Mouse (Mus musculus) right cerebral cortex, postnatal 25 days (tissue): Measurements from ENCODE around the gene Fbln7.

Experiments
- DNase-seq: peaks from one replicate; pipeline ENCODE4 v3.0.0; 2022

Fbln7 gene

DNA sequence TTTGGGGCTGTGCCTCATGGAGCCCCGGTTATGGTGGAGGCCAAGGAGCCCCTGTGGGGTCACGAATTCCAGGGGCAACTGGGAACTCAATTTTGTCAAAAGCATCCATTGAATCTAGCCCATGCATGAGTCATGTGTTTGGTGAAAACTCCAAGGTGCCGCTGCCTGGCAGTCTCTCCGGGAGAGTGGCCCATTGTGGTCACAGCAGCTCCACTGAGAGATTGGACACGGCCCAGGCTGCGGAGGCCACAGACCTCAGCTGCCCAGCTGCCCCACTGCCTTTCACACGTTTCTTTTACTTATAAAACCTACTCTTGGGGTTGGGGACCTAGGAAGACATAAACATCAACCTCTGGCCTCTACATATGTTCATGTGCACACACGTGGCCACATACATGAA, 12.7 kb downstream of the Fbln7 start:
- no peak for DNase-seq

DNA sequence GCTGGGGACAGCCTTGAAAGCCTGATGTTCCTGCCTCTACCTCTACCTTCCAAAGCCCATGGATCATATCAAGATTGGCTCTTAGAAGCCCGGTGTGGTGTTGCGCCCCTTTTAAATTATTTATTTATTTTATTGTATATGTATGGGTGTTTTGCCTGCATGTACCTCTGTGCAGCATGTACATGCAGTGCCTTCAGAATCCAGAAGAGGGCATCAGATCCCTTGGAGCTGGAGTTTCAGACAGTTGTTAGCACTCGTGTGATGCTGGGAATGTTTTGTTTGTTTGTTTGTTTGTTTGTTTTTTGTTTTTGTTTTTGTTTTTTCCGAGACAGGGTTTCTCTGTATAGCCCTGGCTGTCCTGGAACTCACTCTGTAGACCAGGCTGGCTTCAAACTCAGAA, 18.5 kb downstream of the Fbln7 start:
- DNase-seq, result no peak

DNA sequence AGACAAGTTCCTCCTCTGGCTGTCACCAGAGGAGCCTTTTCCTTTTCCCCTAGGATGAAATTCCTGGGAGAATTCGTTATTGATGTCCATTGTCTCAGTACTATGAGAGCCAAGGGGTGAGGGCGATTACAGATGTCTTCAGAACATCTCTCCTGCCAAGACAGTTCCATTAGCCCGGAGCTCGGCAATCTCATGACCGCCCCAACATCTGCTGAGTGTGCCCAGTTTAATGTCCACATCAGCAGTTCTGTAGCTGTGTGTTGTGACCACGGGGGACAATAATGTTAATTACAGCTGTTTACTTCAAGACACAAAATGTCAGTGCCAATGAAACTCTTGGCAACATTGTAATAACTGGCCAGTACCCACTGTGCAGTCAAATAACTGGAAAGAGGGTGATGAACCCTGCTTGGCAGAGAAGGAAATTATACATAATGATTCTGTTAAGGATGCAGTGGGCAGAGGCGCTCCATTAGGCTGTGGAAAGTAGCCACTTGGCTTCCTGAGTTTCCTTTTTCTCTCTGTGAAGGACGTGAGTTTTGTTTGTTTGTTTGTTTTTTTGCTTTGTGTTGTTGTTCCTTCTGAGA, 22.5 kb downstream of the Fbln7 start:
- DNase-seq, result no peak

DNA sequence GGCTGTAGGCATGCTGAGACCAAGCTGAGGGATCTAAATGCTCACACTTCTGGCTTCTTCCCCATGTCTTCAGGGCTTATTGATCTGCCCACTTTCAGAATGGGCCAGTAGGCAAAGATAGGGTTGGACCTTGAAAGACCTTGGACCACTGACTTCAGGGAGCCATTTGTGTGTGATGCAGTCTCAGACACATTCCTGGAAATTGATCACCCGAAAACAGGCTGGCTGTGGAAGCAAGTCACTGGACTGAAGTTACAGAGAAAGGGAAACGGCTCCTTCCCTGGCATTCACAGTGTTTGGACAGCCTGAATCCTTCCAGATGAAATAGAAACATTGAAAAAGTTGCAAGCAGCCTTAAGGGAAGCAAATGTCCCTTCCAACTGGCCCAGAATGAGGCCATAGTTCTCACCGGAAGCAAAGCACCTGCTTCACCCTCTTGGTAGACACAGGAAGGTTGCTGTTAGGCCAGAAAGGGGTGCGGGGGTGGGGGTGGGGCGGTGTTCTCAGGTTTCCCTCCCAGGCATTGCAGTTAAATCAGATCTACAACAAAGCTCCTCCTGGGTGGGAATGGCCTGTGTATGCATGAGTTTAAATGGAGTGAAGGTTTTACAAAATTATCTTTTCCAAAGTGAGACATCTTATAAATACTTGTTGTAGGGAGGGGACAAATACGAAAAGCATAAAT, 25.2 kb downstream of the Fbln7 start:
- no peak for DNase-seq

DNA sequence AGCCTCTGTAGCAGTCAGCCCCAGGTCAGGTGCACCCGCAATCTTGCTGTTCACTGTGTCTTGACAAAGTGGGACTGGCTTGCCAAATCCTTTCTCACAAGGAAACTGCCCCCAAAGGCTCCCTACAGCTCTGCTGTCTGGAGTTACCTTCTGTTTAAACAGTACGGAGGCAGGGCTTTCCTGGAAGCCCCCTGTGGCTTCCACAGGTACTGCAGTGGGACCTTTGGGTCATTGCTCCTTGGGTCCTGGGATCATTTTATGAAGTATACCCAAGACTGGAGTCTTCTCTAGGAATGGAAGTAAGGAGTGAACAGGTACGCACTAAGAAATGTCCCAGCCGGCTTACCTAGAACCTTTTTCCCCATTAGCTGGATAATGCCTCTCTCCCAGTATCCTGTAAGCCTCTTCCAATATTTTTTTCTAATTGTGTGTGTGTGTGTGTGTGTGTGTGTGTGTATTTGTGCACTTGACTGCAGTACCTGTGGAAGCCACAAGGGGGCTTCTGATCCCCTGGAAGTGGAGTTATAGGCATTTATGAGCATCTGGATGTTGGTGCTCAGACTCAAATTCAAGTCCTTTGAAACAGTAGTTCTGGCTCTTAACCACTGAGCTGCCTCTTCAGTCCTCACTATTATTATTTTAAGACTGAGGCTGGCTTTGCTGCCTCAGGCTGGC, 28.0 kb downstream of the Fbln7 start:
- no peak for DNase-seq

DNA sequence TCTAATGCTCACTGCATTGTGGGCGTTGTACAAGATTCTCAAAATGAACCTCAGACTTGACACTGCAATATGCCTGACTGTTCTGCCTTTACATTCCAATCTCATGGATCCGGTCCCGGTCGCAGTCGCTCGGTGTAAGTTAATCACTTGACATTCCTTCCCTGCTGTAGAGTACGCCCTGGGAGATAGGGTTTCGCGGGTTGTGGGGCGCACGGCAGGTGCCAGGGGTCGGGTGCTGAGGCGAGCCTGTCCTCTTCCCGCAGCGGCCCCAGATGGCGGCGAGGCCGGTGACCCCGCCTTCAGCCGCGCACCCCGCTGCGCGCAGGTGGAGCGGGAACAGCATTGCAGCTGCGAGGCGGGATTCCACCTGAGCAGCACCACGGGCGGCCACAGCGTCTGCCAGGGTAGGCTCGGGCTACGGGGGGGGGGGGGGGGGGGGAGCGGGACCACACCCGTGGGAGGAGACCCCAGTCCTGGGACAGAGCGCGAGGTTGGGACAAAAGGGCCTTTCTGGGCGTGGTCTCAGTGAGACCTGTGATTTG, 29.5 kb downstream of the Fbln7 start:
- DNase-seq, result no peak

DNA sequence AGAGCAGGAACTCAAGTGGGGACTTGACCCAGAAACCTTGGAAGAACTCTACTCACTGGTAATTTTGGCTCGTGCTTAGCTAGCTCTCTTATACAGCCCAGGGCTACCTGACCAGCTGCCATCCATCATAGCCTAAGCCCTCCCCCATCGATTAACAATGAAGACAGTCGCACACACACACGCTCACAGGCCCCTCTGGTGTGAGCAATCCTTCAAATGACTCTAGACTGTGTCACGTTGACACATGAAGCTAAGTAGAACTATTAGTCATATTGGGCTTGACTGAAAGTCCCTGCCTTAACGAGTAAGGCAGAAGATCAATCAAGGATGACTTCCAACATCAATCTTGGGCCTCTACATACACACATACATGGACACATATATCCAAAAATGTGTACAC, 40.1 kb downstream of the Fbln7 start:
- no peak for DNase-seq

DNA sequence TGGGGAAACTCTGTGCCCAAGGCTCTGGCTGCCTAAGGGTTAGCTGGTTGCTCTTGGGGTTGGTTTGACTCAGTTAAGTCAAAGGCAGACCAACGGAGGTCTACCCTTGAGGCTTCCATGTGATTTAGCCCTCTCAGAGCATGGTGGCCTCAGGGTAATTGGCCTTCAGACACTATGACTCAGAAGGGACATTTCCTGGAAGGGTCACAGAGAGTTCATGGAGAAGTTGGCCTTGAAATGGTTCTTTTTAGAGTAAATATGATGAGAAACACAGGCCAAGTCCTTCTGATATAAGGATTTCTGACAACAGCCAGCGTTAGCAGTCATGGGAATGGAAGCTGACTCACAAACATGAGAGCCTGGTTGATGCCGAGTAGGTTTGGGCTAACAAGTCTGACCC, 40.9 kb downstream of the Fbln7 start:
- no peak for DNase-seq

DNA sequence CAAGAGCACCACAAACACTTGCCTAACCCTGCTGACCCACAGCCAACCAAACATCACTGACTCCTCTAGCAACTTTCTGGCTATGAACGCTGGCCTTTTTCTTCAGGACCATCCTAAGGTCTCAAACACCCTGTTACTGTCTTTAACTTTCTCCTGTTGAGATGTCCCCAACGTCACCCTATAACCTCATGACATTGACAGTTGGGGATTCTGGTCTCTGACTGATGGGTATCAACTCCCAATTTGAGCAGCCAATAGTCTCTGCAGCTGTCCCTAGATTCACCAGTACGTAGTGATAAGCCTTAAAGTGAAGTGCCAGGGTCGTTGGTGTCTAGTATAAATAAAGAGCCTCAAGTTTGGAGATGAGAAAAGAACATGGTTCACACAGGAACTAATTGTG, 52.2 kb downstream of the Fbln7 start:
- no peak for DNase-seq

DNA sequence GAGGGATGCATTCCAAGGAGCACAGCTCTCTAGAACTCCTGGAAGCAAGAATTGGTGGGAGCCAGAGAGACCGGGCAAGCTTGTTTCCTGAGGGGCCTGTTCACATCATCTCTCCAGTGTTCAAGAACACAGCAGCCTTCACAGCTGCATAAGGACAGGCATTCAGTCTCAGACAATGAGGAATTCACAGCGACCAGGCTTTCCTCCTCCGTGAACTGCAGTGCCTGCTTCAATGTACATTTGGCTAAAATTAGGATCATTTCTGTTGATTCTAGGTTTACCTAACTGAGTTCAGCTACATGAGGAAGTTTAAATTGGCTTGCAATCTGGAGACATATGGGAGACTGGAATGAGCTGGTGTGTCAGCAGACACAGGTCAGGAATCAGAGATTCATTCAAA, 53.7 kb downstream of the Fbln7 start:
- peak; percentile 6 for DNase-seq

DNA sequence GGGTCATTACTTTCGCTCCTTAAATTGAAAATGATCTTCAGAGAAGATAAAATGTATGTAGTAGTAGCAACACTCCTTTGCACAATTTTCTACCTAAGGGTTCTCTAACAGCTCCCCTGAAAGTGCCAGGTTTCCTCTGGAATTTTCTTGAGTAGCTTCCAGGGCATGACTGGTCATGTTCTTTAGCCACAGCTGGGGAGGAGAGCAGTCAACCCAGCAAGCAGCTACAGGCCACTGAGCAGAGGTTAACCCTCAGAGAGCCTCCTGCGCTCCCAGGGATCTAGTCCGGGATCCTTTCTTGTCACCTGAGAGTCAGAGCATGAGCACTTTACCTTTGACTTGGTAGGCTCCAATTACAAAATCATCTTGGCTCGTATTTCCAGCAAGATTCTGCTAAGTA, 62.0 kb downstream of the Fbln7 start:
- DNase-seq, result no peak

DNA sequence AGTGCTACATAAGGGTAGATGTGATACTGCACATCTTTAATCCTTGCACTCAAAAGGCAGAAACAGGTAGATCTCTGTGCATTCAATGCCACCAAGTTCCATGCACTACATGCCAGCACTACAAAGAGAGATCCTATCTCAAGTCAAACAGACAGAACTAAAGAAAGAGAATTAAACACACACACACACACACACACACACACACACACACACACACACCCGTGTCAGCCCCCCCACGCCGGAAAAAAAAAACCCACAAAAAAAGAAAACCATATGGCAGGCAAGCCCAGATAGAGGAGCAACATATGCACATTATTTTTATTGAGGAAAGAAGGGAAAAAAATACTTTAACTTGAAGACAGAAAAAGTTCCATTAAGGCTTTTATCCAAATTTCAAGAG, 65.7 kb downstream of the Fbln7 start:
- DNase-seq, result no peak

DNA sequence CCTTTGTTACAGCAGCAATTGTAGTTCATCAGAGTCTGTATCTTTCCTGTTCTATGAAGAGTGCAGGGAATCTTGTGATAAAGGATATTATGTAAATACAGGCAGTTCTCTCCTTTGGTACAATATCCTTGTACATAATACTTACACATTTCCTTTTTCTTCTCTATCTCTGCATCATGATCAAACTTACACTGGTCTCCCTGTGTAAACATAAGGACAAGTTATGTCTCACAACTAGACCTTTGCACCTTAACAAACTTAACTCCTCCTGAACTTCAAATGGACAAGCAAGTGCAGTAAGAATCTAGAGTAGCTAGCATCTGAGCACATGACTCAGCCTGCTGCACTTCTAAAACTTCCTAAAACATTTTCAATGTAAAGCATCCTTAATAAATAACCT, 67.9 kb downstream of the Fbln7 start:
- no peak for DNase-seq

DNA sequence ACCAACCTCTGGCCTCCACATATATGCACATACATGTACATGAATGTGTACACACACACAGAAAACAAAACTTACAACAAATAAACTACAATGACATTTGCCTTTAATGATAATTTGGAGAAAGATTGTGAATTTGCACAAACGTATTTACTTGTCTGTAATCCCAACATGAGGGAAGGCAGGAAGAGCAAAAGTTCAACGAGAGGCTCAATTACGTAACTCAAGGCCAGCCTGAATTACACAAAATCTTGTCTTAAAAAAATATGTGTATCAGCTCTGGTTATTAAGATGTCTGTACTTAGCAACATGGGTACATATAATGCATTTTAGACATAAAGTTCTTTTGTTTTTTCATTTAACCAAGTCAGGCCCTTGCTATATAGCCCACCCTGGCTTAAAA, 73.5 kb downstream of the Fbln7 start:
- no peak for DNase-seq

DNA sequence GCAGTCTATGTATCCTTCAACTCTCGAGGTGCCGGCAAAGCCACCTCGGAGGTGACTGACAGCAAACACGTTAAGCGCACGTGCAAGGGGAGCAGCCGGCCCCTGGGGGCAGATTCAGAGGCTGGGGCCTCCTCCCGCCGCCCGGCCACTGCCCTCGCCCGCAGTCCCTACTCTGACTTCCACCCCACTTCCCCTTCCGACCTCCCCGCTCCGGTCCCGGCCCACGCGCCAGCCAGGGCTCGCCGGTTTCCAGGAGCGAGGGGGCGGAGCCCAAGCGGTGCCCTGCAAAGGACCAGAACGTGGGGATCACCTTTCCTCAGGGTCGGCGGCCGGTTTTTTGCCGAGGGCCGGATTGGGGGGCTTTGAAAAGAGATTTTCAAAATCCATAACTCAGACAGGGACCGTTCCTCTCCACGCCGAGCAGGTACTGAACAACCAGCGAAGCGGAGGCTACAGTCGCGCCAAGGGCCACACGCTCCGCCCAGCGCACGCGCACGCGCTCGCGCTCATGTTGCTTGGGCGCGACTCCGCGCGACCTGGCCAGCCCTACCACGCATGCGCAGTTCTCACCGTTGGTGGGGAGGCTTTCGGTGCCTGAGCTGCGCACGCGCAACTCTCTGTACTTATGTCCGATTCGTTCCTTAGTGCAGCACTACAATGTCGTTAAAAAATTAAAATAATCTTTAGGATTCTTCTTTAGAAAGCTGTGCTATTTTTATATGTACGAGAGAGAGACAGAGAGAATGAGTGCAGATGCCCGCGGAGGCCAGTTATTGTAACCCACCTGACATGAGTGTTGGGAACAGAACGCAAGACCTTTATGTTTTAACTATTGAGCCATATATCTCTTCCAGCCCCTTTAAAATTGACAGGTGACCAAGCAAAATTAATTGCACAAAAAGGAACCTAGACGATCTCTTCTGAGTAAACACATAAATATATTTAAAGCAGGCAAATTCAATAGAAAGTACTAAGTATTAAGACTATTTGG, 81.1 kb downstream of the Fbln7 start, which contains the start of gene Zc3h8:
Gene Zc3h8, minus strand, starts transcription at position 540 of the 991 bp plus-strand sequence.
- peak; percentile 97 for DNase-seq
